Mouse (Mus musculus) hindbrain, embryonic 16.5 days (tissue): ENCODE results near the gene Olfr61. TPM values are rescaled to one million over a fixed set of nuclear protein-coding genes. Genes with fewer than 3 reads are reported as not detected.

Experiments
- polyA plus RNA-seq: library from polyadenylated mRNA; unstranded; fragments of >200 nt; fragmentation: Nextera tagmentation; extraction: Ambion mirVana; gene quantifications from 2 replicates; pipeline ENCODE4 v1.2.1, GENCODE M21; 2015

The Olfr61 gene
- polyA plus RNA-seq, 1 experiment from 2014 or later = not detected

Other genes with a start within 250 kb of the Olfr61 start
- not detected in 2 replicates for gene Olfr531, start 226.1 kb upstream of the Olfr61 start, polyA plus RNA-seq
- not detected in 2 replicates for gene Olfr532, start 207.3 kb upstream of the Olfr61 start, polyA plus RNA-seq
- not detected in 2 replicates for gene Olfr533, start 165.6 kb upstream of the Olfr61 start, polyA plus RNA-seq
- not detected in 2 replicates for gene Olfr535, start 144.8 kb upstream of the Olfr61 start, polyA plus RNA-seq
- not detected in 2 replicates for gene Olfr536, start 121.6 kb upstream of the Olfr61 start, polyA plus RNA-seq
- not detected in 2 replicates for gene Olfr538, start 61.1 kb upstream of the Olfr61 start, polyA plus RNA-seq
- 0.05 TPM in 1 of 2 replicates, not detected in the other for gene Olfr46, start 27.7 kb upstream of the Olfr61 start, polyA plus RNA-seq
- not detected in 2 replicates for gene Olfr53, start 17.5 kb downstream of the Olfr61 start, polyA plus RNA-seq
- 0.05 TPM in 1 of 2 replicates, not detected in the other for gene Olfr539, start 31.0 kb downstream of the Olfr61 start, polyA plus RNA-seq
- gene Olfr45, start 53.0 kb downstream of the Olfr61 start, polyA plus RNA-seq = not detected in 2 replicates
- gene Olfr541, start 68.3 kb downstream of the Olfr61 start, polyA plus RNA-seq = not detected in 2 replicates
- not detected in 2 replicates for gene Cyp2e1, start 134.8 kb downstream of the Olfr61 start, polyA plus RNA-seq
- 0.60 and 0.89 TPM in 2 replicates for gene Syce1, start 158.9 kb downstream of the Olfr61 start, polyA plus RNA-seq
- 28.8 and 32.3 TPM in 2 replicates for gene Zfp941, start 193.2 kb downstream of the Olfr61 start, polyA plus RNA-seq
- gene Urah, start 206.0 kb downstream of the Olfr61 start, polyA plus RNA-seq = not detected in 2 replicates
- not detected in 2 replicates for gene Scgb1c1, start 216.6 kb downstream of the Olfr61 start, polyA plus RNA-seq
- gene Odf3, start 218.8 kb downstream of the Olfr61 start, polyA plus RNA-seq = 0.21 and 0.29 TPM in 2 replicates
- 0.19 TPM in 1 of 2 replicates, not detected in the other for gene Gm45785, start 227.4 kb downstream of the Olfr61 start, polyA plus RNA-seq
- gene Ric8a, start 228.0 kb downstream of the Olfr61 start, polyA plus RNA-seq = 110 and 112 TPM in 2 replicates
- gene Bet1l, start 228.6 kb downstream of the Olfr61 start, polyA plus RNA-seq = 37.5 and 47.5 TPM in 2 replicates